Mouse (Mus musculus): Measurements from ENCODE around the gene Mslnl. TPM values are rescaled to one million over a fixed set of nuclear protein-coding genes. Genes with fewer than 3 reads are reported as not detected.
"Not testable (repeated sequence)": the region's sequence is repeated elsewhere in the genome, so short reads cannot be mapped to it uniquely, and the experiment has no call there.

The Mslnl gene
- polyA plus RNA-seq (2015; fragmentation: Nextera tagmentation; extraction: Ambion mirVana) = 0.14 and 0.36 TPM in 2 replicates

DNA sequence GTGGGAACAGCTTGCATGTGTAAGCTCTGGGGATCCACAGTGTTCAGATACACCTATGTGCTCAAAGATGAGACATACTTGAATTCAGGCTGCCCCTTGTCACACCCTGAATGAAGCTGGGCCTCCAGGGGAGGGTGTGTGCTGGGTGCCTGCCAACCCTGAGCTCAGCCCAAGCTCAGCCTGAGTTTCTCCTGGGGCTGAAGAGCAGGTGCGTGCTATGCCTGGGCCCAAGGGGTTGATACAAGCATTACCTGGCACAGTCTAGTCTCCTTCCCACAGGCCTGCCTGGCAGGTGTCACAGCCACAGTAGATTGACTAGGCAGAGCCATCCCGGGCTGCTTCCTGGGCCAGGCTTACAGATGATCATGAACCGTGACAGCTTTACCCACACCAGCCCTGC lies at the start of gene Mslnl:
TSS of gene Mslnl (plus strand) at position 298 of the 400 bp plus-strand sequence.
- no peak for DNase-seq (ENCODE audit: low spot score)

GRCm38 (mm10) chr17:25686323-25686722 lies 49.5 kb upstream of the Mslnl start:
- peak; percentile 33 for DNase-seq (ENCODE audit: low spot score)

GRCm38 (mm10) chr17:25688922-25689321 lies 46.9 kb upstream of the Mslnl start:
- no peak for DNase-seq (ENCODE audit: low spot score)

DNA sequence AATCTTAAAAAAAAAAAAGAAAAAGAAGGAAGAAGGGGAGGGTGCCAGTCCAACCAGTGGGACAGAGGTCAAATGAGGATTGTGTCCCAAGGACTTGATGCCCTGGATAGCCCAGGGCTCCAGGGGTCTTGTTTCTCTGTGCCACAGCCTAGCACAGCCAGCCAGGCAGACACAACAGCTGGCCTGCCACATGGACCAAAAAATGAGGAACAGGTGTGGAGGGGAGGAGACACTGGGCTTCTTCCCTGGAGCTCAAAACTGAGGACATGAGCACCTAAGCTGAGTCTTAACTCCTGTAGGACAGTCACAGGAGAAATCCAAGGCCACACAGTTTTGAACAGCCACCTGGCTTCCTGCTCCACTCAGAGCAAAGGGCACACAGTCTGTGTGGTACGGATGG lies 39.6 kb upstream of the Mslnl start:
- DNase-seq (ENCODE audit: low spot score) = no peak

DNA sequence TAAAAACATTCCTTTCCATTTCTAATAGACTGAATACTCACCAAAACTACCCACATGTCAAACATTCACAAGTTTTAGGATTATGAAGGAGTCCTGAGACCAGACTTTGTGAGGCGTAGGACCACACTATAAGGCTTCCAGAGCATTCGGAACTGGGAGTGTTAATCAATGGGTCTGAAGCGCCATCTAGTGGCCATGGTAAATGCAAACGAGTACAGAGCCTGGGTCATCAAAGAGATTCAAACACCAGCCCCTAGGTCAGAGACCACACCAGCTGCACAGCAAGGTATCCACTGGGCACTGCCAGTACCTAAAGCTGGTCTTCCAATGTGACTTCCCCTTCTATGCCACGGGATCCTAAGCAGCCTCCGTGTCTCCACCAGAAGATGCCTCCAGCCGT lies 37.4 kb upstream of the Mslnl start:
- peak; percentile 77 for DNase-seq (ENCODE audit: low spot score)

GRCm38 (mm10) chr17:25700863-25701496 lies 34.9 kb upstream of the Mslnl start:
- DNase-seq (ENCODE audit: low spot score) = peak; percentile 12

- no peak for DNase-seq (ENCODE audit: low spot score)
Observed at GRCm38 (mm10) chr17:25709994-25710393, 25.8 kb upstream of the Mslnl start.

- DNase-seq (ENCODE audit: low spot score) = no peak
Observed at GRCm38 (mm10) chr17:25711136-25711535, 24.7 kb upstream of the Mslnl start.

DNA sequence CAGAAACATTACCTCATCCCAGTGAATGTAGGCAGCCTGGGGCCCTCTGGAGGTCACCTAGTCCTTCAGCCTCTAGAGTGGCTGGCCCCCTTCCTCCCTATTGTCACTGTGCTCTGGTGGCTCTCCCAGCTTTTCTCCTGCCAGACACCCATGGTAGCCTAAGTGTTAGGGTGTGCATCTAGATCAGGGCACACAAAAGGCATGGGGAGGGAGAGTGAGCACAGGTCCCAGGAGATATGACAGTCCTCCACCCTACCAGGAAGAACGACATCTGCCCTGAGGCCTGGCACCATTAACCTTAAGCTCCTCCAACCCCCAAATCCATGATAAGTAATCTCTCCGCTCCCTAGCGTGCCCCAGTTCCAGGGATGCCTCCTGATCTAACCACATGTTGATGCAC lies 20.2 kb upstream of the Mslnl start:
- DNase-seq (ENCODE audit: low spot score) = no peak

GRCm38 (mm10) chr17:25716130-25716529 lies 19.7 kb upstream of the Mslnl start:
- DNase-seq (ENCODE audit: low spot score) = no peak

DNA sequence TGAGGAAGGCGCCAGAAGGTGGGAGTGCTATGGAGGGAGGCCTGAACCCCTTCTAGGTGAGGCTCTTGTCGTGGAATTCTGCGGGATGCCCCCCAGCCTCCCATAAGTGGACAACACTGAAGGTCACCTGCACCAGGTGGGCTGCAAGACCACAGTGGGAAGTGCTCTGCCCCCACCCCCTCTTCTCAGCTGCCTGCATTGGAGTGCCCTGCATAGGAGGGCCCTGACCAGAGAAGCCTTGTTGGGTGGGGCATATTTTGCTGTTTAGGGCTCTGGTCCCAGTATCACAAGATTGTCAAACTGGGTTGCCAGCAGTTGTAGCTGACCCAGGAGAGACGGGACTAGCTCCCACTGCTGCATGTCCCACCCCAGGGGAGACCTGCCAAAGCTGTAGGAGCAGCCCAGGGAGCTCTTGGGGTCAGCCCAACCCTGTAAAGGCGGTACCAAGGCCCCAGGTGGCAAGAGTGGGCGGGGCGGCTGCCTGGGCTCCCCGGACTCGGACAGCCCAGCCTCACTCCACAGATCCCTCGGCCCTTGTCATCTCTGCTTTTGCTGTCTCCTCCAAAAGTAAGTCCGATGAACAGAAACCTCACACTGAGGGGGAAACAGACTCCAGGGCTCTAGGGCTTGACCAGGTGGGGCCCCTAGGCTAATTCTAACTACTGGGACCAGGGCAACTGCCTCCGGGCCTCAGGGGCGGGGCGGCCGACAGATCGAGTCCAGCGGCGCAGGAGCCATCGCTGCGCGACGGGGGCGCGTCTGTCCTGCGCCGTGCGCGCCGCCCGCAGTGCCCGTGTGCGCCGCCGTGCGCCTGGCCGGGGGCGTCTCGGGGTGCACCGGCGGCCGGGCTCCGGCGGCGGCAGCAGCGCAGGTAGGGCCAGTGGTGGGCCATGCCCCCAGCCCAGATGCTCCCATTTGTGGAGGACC lies 18.9 kb upstream of the Mslnl start, which contains the start of gene Gng13:
TSS of gene Gng13 (plus strand) at position 461 of the 927 bp plus-strand sequence.
- DNase-seq (ENCODE audit: low spot score) = no peak

GRCm38 (mm10) chr17:25717691-25718090 lies 18.2 kb upstream of the Mslnl start:
- DNase-seq (ENCODE audit: low spot score) = no peak

GRCm38 (mm10) chr17:25721476-25721875 lies 14.4 kb upstream of the Mslnl start:
- no peak for DNase-seq (ENCODE audit: low spot score)

DNA sequence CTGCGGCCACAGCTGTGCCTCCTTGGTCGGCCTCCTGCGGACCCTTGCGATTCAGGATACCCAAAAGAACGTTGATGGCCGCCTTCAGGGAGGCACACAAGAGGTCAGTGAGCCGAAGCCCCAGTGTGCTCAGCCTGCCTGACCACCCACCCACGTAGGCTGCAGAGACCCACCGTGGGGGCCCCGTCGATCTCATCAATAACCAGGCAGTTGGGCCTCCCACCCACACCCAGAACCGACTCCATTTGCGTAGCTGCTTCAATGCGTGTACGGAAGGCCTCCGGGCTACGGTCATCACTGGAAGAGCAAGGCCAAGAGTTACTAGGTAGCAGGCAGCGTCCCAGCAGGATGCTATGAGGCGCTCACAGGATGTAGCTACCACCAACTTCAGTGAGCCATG lies 12.4 kb upstream of the Mslnl start:
- DNase-seq (ENCODE audit: low spot score) = no peak

DNA sequence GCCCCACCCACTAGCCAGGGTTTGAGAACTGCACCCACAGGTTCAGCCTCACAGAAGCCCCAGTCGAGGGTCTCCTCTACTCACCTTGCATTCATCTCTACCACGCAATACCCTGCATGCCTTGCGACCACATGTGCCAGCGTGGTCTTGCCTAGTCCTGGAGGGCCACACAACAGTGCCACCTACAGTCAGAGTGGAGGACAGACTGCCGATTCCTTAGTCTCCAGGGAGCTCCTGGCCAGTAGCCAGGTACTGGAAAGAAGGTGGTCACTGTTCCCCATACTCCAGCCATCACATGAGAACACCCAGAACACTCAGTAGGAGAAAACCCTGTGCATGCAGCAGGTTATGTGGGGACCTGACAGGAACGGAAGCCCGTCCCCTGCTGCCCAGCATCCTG lies 11.9 kb upstream of the Mslnl start:
- DNase-seq (ENCODE audit: low spot score) = no peak

DNA sequence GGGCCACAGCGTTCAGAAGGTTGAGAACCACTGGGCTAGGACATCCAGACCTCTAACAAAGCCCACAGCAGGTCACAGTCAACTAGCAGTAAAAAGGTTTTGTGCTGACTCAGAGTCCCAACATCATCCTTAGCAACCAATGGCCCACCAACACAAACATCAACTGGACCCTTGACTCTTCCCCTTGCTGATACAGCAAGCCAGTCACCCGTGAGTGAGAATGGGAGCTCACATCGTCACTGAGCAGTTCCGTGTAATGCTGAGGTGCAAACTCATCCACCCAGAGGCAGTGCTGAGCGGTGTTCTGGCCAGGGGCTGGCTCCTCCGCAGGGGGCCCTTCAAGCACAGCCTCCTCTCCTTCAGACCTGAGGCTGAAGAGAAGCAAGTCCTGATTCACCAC lies 10.6 kb upstream of the Mslnl start:
- DNase-seq (ENCODE audit: low spot score) = no peak

DNA sequence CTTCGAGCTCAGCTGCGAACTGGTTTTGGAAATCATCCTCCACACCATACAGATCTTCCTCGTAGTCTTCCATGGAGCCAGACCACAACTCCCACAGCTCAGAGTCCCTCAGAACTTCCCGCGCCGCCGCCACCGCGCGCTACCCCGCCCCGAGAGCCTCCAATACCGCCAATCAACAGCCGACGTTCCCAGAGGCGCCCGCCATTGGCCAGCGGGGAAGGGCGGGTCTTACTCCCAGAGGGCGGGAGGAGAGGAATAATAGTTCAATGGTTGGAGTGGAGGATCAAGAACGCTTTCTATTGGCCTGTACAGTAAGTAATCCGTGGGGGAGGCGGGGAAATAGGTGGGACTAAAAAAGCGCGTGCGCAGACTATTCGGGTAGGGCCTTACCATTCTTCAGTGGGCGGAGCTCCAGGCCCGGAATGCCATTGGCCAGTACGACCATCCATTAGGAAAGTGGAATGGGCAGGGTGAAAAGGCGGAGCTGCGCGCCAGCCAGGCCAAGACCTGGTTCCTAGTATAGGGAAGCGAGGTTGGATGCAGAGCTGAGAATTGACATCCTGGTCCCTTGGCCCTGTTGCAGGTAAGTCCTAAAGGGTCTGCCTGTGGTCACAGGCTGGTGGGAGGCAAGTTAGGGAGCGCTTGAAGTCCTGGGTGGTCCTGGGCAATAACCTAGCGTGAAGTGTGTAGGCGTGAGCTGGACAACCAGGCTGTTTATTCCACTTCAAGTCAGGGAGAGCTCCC lies 8.4 kb upstream of the Mslnl start, which contains the start of the genes Chtf18 and Rpusd1:
TSS of gene Chtf18 (minus strand) at position 155 of the 744 bp plus-strand sequence.
TSS of gene Rpusd1 (plus strand) at position 406 of the 744 bp plus-strand sequence.
- DNase-seq (ENCODE audit: low spot score) = peak; percentile 99

- no peak for DNase-seq (ENCODE audit: low spot score)
Observed at GRCm38 (mm10) chr17:25728009-25728270, 7.9 kb upstream of the Mslnl start.

- DNase-seq (ENCODE audit: low spot score) = peak; percentile 87
Observed at GRCm38 (mm10) chr17:25732082-25732481, 3.8 kb upstream of the Mslnl start.

- no peak for DNase-seq (ENCODE audit: low spot score)
Observed at GRCm38 (mm10) chr17:25735246-25735645, 596 bp upstream of the Mslnl start.

DNA sequence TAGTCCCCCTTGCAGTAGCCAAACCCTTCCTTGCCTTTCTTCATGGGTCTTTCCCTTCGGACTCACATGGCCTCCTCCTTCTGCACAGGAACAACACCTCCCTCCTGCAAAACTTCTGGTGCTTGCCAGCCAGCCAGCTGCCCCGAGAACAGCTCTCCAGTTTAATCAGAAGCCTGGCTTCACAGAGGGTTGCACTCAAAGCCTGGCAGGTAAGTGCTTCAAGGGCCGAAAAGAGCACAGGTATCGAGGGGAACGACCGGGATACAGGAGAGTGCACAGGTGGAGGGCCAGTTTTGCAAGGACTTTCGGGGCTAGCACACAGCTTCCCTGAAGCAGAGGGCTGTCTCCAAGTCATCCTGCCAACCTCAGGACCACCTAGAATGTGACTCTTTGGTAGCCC lies 3.0 kb downstream of the Mslnl start:
- no peak for DNase-seq (ENCODE audit: low spot score)

GRCm38 (mm10) chr17:25741471-25741870 lies 5.6 kb downstream of the Mslnl start:
- not testable (repeated sequence) for DNase-seq (ENCODE audit: low spot score)

Data from thymus, postnatal 0 days (tissue).